Mouse (Mus musculus) heart, postnatal 36 days (tissue): ENCODE measurements around the gene Ptpdc1. TPM values are rescaled to one million over a fixed set of nuclear protein-coding genes. Genes with fewer than 3 reads are reported as not detected.

Experiments used
- DNase-seq, 2 experiments: peaks; one replicate each; pipeline ENCODE4 v3.0.0; 2021 to 2022
- intact Hi-C: fragments of 180-260 bp; cut with DNase I; formaldehyde crosslinking; loops from one replicate; pipeline ENCODE4 v1.15.1; 2025
- total RNA-seq, 2 experiments: library from RNA; stranded (reverse); gene quantifications; 2 replicates each; pipeline ENCODE4 v1.2.3; 2021

Ptpdc1 gene
- total RNA-seq, 2 experiments from 2014 or later = 4.6 to 5.4 TPM

DNA sequence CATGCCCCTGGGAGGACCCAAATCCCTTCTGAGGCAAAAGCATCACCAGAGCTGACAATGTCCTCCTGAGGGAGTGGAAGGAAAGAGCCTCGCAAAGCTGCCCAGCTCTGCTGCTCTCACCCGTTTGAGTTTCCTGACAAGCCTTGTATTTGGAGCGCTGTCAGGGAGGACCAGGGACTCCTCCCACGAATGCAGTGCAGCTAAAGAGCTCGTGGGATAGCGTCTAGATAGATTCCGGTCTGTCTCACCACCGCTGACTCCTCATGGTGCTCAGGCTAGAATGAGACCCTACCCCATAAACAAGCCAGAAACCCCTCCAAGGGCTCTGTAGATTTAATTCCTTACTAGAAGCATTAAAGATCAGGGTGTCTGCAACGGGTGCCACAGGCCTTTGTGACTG, 32.3 kb upstream of the Ptpdc1 start:
- no peak for DNase-seq
- intact Hi-C loops = loop anchor here (2.0 kb wide), 1 partner anchor 15 kb away; no protein-coding TSS in a partner anchor

DNA sequence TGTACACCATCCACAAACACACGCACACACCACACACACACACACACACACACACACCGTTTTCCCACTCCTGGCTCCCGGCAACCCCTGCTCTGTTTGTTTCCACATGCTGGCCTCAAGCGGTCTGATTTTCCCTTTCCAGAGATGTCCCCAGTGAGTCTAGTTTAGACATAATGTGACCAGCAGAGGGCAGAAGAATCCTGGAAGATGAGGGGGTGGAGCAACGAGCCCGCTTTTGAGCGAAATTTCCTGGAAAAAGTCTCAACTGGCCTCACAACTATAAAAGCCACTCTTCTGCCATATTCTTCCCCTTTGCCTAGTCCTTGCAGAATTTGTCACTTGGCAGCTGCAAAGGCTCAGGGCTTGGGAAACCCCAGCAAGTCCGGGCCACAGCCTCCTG, 30.2 kb upstream of the Ptpdc1 start:
- intact Hi-C loops = loop anchor here (1.0 to 2.0 kb wide), 2 partner anchors 17 to 77 kb away; no protein-coding TSS in a partner anchor
- no peak for DNase-seq

DNA sequence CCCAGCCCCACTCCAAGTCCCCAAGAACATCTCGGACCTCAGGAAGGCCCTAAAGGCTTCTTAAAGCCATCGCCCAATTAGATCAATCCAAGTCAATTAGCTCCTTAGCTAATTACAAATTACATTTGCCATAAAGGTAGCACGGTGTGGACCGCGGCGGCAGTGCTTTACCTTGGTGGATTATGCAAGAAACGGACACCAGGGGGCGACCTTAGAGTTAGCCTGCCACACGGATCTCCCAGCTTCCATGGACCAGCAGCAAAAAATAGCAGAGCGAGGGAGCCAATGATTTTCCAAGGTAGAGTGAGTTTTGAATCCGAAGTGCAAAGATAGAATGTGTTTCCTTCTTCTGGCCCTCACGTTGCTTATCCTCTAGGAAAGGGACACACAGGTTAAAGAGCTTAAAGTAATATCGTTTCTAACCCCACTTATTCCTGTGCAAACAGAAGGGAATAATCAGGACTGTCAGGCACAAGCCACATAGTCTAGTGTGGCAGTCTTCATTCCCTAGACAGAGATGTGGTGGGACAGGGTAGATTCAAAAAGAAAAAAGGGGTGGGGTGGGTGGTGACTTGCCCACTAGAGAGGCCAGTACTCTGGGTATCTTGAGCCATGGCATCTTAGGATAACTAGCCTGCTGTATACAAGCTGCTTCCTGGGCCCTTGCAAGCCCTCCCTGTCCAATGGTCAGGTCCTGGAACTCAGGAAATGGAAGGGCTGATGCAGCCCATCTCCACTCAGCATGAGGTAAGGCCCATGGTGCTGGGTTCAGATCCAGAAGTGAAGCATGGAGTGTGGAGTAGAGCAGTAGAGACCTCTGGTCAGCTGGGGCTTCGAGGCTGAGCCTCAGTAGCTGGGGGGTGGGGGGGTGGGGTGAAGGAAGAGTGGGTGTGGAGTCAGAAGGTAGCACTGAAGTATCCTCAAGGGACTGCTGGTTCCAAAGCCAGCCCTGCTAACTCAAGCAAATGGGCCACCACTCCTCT, 28.6 kb upstream of the Ptpdc1 start:
- intact Hi-C loops = loop anchor here (1.0 to 5.0 kb wide), 3 partner anchors 146 to 518 kb away; no protein-coding TSS in a partner anchor
- DNase-seq = peak; percentile 70 to 79

DNA sequence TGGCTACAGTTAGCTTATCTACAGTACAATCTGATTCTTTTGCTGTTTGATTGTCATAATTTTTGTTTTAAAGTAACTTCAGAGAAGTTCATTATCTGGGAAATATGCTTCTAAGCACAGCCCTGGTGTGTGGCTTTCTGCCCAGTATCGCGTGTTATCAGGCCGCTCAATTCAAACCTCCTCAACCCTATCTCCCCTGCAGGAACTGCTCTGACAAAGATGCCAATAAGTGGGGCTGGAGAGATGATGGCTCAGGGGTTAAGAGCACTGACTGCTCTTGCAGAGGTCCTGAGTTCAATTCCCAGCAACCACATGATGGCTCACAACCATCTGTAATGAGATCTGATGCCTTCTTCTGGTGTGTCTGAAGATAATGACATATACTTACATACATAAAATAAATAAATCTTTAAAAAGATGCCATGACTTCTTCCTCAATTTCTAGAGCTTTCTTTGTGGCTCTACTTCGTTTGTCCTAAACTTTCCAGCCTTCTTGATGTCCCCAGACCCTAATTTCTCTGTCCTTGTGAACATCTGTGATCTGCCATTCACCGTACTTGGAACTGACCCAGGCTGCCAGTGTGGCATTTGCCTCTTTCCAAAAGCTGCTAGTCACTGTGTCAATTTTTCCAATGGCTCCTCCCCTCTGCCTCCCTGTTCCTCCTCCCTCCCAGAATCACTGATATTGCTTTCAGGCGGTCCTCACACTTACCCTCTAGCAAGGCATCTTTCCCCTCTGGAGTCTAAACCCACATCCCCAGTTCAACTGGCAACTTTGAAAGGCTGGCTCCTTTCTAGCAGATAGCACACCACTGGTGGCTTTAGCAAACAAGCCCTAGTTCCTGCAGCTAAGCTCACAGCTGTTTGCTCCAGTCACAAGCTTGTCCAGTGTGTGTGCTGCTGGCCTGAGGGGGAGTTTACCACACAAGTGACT, 25.9 kb upstream of the Ptpdc1 start:
- intact Hi-C loops = loop anchor here (2.0 to 5.0 kb wide), 2 partner anchors 347 to 521 kb away; no protein-coding TSS in a partner anchor
- DNase-seq = no peak

DNA sequence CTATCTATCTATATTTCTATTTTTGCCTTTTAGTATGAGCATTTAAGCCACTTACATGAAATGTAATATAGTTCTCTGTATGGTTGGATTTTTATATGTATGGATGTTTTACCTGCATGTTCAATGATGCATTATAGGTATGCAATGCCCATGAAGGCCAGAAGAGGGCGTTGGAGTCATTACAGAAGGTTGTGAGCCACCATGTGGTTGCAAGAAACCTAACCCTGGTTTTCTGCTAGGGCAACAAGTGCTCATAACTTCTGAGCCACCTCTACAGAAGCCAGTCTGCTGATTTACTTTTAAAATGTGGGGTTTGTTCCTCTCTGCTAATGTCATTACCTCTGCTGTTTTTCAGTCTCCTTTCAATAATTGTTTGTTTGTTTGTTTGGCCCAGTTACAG, 25.2 kb upstream of the Ptpdc1 start:
- intact Hi-C loops = loop anchor here (5.0 kb wide), 1 partner anchor 522 kb away; no protein-coding TSS in a partner anchor
- DNase-seq = no peak

DNA sequence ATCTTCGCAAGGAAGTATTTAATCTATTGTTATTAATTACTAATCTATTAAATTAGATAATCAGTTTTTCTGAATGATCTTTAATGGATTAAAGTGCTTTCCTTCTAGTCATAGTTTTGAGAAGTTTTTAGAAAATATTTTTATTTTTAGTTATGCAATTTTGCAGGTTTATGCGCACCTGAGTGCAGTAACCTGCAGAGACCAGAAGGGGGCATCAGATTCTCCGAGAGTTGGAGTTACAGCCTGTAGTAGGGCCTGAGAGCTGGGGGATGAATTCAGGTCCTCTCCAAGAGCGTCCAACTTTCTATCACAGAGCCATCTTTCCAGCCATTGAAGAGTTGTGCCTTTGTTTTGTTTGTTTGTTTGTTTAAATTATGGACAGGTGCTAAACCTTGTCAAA, 21.2 kb upstream of the Ptpdc1 start:
- DNase-seq = no peak
- intact Hi-C loops = no loop called here

DNA sequence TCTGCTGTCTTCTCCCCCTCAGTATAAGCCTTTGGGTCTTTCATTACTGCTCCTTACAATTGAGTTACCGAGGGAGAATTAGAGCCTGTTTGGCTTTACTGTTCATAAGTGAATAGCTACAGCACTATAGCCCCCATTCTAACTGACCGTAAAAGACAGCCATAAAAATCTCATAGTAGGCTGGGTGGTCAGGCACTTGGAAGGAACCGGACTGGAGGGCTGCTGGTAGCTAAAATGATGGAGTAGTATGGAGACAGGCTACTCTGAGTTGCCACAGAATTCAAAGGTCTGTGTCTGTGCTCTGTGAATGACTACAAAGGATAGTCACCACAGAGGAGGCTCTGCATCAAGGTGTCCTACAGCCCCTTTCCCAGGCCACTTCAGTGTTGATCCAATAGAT, 18.5 kb upstream of the Ptpdc1 start:
- no peak for DNase-seq
- intact Hi-C loops = no loop called here

DNA sequence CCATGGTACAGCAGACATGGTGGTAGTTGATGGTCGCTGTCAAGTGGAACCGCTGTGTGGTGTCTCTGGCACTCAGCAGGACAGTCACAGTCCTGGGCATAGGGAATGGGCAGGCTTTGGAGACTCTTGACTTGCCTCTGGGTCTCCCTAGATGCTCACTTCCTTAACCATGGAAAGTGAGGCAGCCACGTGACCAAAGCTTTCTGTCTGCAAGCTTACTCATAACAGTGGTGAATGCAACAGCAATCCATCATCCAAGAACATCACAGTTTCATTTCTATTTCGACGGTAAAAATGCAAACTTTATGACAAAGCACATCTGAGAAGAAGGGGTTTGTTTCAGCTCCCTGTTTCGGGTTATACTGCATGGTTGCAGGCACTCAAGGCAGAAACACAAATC, 17.6 kb upstream of the Ptpdc1 start:
- no peak for DNase-seq
- intact Hi-C loops = no loop called here

DNA sequence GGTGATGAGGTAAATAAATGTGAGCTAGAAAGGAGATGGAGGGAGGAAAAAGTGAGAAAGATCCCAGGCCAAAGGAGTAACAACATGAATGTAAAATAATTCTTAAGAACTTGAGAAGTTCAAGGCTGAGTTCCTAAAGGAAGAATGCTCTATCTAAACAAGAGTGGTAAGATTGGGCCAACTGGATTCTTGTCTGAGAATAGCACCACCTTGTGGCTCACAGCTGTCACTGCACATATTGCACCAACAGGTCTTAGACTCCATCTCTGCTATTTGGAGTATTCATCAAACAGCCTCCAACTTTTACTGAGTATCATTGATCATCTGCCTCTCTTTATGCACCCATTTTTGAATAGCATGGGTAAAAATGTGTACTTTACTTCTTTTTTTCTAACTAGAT, 14.1 kb upstream of the Ptpdc1 start:
- intact Hi-C loops = loop anchor here (1.0 kb wide), 1 partner anchor 111 kb away; no protein-coding TSS in a partner anchor
- peak; percentile 44 to 57 for DNase-seq

DNA sequence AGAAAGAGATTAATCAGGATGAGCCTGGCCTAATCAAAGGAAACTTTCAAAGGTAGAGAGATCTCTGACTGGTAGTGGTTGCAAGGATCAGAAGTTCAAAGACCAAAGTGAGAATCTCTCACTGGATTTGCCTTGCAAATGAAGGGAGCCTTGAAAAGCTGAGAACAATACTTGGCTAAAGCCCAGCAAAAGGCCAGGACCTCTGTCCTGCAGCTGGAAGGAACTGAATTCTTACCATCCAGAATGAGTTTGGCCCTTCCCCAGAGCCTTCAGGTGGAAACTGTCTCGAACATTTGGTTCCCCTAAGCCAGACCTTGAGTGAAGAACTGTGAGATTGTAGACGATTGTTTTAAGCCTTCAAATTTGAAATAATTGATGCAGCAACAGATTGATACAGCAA, 12.2 kb upstream of the Ptpdc1 start:
- no peak for DNase-seq
- intact Hi-C loops = no loop called here

DNA sequence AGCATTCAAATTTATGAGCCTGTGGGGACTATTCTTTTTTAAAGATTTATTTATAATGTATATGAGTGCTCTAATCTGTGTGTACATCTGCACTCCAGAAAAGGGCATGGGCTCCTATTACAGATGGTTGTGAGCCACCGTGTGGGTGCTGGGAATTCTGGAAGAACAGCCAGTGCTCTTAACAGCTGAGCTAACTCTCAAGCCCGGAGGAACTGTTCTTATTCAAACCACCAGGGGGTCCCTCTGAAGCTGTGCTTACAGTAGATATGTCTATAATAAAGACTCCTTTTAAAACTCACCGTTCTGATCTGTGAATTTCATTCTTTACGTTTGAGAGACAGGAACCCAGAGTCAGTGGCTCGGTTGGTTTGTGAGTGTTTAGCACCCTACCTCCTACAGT, 6.2 kb upstream of the Ptpdc1 start:
- intact Hi-C loops = no loop called here
- DNase-seq = no peak

DNA sequence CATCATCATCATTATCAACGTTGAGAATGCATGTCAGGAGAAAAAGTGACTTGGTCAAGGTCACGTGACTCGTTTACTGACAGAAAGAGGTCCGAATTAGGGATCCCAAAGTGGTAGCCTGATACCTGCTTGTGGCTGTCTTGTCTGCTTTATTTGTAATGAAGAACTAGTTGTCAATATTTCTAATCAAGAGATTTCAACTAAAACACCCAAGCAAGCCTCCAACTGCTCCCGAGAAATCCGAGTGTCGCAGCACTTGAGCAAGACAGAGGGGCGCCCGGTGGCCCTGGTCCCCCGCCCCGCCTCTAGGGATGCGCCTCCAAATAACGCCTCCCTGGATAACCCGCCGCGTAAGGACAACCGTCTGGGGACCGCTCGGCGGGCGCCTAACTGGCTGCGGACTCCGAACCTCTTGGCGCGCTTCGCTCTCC, 481 bp downstream of the Ptpdc1 start:
- intact Hi-C loops = no loop called here
- no peak for DNase-seq

DNA sequence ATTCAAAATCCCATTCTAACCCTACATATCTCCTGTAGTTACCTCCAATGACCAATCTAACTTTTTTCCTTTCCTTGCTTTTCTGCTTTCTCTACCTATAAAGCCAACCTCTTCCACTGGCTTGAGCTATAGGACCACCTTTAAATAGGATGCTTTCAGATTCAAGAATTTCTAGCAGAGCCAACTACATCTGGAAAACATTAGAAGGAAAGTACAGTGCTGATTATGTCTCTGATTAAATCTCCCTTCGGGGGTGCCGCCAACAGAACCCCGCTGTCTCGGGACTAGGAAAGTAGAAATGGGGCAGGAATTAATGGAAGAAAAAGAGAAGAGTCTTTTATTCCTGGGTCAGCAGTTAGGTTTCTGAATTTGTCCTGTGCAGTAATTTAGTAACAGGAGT, 6.6 kb downstream of the Ptpdc1 start:
- intact Hi-C loops = no loop called here
- no peak for DNase-seq

DNA sequence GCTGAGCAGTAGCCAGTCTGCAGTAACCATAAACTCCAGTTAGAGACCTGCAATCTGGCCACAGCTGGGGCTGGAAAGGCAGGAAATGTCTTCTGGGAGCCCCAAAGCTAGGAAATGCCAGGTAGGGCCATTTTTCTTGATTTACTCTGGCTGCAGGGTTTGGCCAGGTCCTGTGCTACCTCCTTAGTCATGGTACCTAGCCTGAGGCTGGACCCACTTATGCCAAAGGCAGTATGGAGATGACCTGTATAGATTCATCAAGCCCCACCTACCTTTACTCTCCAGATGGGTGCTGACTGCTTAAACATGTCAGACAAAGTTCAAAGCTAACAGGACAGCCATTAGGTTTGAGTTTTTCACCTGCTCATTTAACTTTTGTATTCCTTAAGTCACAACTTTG, 7.7 kb downstream of the Ptpdc1 start:
- intact Hi-C loops = no loop called here
- no peak for DNase-seq

DNA sequence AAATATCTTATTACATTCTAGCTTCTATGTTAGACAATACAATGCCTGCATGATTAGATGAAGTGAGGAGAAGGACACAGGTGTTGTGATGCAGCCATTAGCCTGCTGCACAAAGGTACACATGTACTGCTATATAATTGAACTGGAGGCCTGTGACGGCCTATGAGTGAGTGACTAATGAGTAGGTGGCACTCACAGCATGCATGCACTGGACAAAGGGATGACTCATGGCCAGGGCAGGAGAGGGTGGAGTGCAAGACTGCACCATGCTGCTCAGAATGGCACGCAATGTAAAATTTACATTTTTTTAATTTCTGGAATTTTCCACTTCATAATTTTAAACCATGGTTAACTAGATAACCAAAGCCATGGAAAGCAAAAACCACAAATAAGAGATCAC, 10.9 kb downstream of the Ptpdc1 start:
- intact Hi-C loops = no loop called here
- no peak for DNase-seq

DNA sequence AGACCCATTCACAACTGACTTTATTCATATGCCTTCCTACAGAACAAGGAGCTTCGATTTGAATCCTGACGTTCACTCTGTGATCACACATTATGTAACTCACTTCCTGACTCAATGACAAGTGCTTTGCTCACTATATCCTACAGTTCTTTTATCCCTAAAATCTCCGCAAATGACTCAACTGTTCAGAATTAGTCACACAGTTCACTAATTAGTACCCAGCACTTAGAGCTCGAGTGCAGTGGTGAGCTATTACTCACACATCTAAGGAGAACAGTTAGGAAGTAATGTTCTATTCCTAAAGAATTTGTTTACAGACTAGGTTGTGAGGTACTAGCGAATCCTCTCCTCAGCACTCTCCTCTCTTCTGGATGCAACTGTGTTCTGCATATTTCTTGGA, 16.4 kb downstream of the Ptpdc1 start:
- intact Hi-C loops = no loop called here
- no peak for DNase-seq

DNA sequence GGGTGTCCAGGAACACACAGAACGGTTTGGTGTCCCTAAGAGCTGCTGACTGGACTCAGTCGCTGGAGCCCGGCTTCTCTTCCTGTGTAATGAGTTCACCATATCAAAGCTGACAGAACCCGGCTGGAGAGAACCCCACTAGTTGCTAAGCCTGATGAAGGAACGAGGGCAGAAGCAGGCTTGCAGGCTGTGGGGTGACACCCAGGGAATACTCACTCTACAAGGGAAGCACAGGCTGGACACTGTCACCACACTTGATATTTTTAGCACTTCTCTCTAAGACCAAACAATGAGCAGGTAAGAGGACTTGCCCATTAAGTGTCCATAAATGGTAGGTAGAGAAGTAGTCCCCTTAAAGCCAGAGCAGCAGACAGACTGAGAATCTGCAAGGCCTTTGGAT, 20.9 kb downstream of the Ptpdc1 start:
- no peak for DNase-seq
- intact Hi-C loops = no loop called here

DNA sequence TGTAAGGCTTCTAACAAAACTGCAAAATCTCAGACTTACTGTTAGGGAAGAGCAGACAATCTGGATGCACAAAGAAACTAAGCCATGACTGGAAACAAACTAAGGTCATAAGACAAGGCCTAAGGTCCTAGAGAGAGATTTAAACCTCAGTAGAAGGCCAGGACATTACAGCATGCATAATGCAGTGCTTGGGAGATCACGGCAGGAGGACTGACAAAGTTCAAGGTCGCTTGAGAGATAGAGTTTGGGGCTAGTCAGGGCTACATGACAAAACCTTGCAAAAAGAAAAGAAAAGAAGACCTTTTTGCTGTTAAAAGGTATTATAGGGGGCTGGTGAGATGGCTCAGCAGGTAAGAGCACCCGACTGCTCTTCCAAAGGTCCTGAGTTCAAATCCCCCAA, 22.2 kb downstream of the Ptpdc1 start:
- DNase-seq = no peak
- intact Hi-C loops = no loop called here

DNA sequence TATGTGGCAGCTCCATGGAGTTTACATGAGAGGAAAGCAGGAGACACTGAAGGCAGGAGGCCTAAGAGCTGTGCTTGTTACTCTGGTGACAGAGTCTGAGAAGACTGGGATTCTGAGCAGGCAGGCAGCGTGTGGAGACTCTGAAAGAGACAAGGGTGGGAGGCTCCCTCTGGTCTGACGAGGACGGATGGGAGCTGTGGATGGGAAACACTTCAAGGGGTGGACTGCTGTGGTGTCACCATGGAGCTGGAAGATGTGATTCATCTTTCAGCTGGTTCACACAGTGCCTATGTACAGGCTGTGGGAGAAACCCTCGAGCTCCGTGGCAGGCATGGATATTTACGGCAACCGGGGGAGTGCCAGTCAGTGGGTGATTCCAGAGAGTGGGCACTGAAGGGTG, 30.9 kb downstream of the Ptpdc1 start:
- intact Hi-C loops = no loop called here
- DNase-seq = no peak

DNA sequence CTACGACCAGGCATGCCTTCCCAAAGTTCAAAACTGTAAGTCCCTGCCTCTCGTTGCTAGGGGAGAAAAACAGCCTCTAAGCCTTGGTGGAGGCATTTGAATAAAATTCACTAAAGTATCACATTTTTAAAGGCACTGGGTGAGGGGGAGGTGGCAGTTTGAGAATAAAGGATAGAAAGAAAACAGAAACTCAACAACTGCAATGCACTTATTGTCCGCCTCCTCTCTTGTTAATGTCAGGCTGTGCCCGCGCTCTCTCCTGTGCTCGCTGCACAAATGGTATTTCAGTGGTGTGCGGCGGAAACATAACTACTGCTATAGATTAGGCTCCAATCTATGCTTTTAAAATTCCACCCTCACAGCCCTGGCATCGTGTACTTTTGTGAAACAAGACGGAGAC, 31.4 kb downstream of the Ptpdc1 start:
- no peak for DNase-seq
- intact Hi-C loops = no loop called here

DNA sequence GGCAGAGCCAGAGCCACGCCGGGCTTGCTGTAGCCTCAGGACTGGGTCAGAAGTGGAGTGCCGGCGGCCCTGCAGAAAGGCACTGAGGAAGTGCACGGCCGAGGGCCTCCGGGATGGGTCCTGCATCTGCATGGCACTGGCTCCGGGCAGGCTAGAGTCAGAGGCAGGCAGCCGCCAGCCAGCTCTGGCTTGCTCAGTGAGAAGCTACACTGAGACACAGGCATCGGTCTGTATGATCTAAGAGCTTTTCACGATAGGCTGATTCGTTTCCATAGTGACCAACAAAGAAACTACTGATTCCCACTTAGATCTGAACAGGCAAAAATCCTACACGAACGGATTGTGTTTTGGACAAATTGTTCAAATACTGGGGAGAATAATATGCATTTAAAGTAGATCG, 32.3 kb downstream of the Ptpdc1 start:
- DNase-seq = no peak
- intact Hi-C loops = no loop called here
